Mouse (Mus musculus): Measurements from ENCODE around the gene Erlin1. TPM values are rescaled to one million over a fixed set of nuclear protein-coding genes. Genes with fewer than 3 reads are reported as not detected.
A peak's percentile ranks its signal among the peaks of the same experiment; 100 is the strongest.

The Erlin1 gene
- polyA plus RNA-seq, 1 experiment = 0.02 TPM

GRCm38 (mm10) chr19:44103001-44103400 lies 33.4 kb upstream of the Erlin1 start:
- H3K36me3 ChIP-seq (ENCODE audit: control insufficient read depth) = peaks cover 45% of the 10 kb centered on the region
- no peak for TF ChIP-seq GATA1 (IDR thresholded peaks at IDR 0.05; ENCODE audit: low read length)
- TF ChIP-seq TAL1 (IDR thresholded peaks at IDR 0.05; ENCODE audit: low read length) = no peak
- peaks cover 34% of the 10 kb centered on the region for H3K4me1 ChIP-seq (ENCODE audit: control insufficient read depth)

DNA sequence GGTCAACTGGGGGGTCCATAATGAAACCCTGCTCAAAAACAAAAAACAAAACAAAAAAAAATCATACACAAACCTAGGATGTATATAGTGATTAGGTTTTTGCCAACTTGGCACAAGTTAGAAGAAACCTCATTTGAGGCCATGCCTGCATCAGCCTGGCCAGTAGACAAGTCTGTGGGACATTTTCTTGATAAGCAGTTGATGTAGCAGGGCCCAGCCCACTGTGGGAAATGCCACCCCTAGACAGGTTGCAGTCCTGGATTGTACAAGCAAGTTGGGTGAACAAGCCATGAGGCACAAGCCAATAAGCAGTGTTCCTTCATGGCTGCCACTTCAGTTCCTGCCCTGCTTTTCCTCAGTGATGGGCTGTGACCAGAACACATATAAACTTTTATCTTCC lies 31.3 kb upstream of the Erlin1 start:
- Histone ChIP-seq H3K36me3 (ENCODE audit: control insufficient read depth) (peaks cover 65% of the 10 kb centered on the region), H3K4me1 (ENCODE audit: control insufficient read depth) (peaks cover 18% of the 10 kb centered on the region), H3K9me3 (ENCODE audit: control insufficient read depth, low read length) (no peaks in the 10 kb centered on the region), H3K4me3 (replicated peaks) (no peak overlapping the region), H3K27me3 (ENCODE audit: control insufficient read depth) (no peaks in the 10 kb centered on the region)
- TF ChIP-seq GATA1 (IDR thresholded peaks at IDR 0.05; ENCODE audit: low read length) = no peak
- TF ChIP-seq TAL1 (IDR thresholded peaks at IDR 0.05; ENCODE audit: low read length) = no peak

More at GRCm38 (mm10) chr19:44103001-44103400, 33.4 kb upstream of the Erlin1 start:
- H3K27me3 ChIP-seq (ENCODE audit: control insufficient read depth) = no peaks in the 10 kb centered on the region
- no peak overlapping the region for H3K4me3 ChIP-seq (replicated peaks)
- H3K9me3 ChIP-seq (ENCODE audit: control insufficient read depth, low read length) = no peaks in the 10 kb centered on the region

DNA sequence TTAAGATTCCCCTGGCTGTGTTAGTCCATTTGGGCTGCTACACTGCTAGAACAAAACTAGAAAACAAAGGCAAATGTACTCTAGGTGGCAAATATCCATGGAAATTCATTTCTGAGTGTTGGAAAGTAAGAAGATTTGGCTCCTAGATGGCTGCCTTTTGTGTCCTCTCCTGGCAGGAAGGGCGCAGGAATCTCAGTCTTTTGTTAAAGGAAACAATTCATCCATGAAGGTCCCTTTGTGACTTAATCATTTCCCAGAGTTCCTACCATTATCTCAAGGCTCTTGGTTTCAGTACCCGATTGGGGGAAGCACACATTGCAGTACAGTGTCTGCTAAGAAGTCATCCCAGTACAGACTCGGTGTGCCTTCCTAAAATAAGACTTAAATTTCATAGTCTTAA lies 16.7 kb upstream of the Erlin1 start:
- Histone ChIP-seq H3K4me1 (ENCODE audit: control insufficient read depth) (no peaks in the 10 kb centered on the region), H3K4me3 (replicated peaks) (no peak overlapping the region), H3K27me3 (ENCODE audit: control insufficient read depth) (no peaks in the 10 kb centered on the region), H3K36me3 (ENCODE audit: control insufficient read depth) (peaks cover 87% of the 10 kb centered on the region), H3K9me3 (ENCODE audit: control insufficient read depth, low read length) (no peaks in the 10 kb centered on the region)
- TF ChIP-seq GATA1 (IDR thresholded peaks at IDR 0.05; ENCODE audit: low read length) (no peak), TAL1 (IDR thresholded peaks at IDR 0.05; ENCODE audit: low read length) (no peak)

- no peaks in the 10 kb centered on the region for H3K27me3 ChIP-seq (ENCODE audit: control insufficient read depth)
- peaks cover 3% of the 10 kb centered on the region for H3K4me1 ChIP-seq (ENCODE audit: control insufficient read depth)
- no peak for TF ChIP-seq TAL1 (IDR thresholded peaks at IDR 0.05; ENCODE audit: low read length)
- no peak for TF ChIP-seq GATA1 (IDR thresholded peaks at IDR 0.05; ENCODE audit: low read length)
- no peak overlapping the region for H3K4me3 ChIP-seq (replicated peaks)
- H3K36me3 ChIP-seq (ENCODE audit: control insufficient read depth) = peaks cover 83% of the 10 kb centered on the region
- no peaks in the 10 kb centered on the region for H3K9me3 ChIP-seq (ENCODE audit: control insufficient read depth, low read length)
Observed at GRCm38 (mm10) chr19:44080920-44081319, 11.3 kb upstream of the Erlin1 start.

GRCm38 (mm10) chr19:44080023-44080422 lies 10.4 kb upstream of the Erlin1 start:
- Histone ChIP-seq H3K36me3 (ENCODE audit: control insufficient read depth) (peaks cover 83% of the 10 kb centered on the region), H3K9me3 (ENCODE audit: control insufficient read depth, low read length) (no peaks in the 10 kb centered on the region), H3K27me3 (ENCODE audit: control insufficient read depth) (no peaks in the 10 kb centered on the region), H3K4me1 (ENCODE audit: control insufficient read depth) (peaks cover 3% of the 10 kb centered on the region), H3K4me3 (replicated peaks) (no peak overlapping the region)
- TF ChIP-seq TAL1 (IDR thresholded peaks at IDR 0.05; ENCODE audit: low read length) (no peak), GATA1 (IDR thresholded peaks at IDR 0.05; ENCODE audit: low read length) (no peak)

DNA sequence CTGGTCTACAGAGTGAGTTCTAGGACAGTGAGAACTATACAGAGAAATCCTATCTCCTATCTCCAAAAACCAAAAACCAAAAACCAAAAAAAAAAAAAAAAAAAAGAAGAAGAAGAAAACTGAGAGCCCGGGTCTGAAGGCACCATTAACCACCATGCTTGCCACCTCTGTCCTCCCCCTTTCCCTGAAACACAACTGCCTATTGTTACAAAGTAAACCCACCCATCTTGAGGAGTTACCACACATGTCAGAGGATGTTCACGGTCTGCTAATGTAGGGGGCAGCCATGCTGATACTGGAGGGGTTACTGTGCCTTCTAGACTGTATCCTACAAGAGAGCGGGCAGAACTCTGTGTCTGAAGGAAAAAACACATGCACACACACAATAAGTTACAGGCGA lies 7.4 kb upstream of the Erlin1 start:
- Histone ChIP-seq H3K36me3 (ENCODE audit: control insufficient read depth) (peaks cover 80% of the 10 kb centered on the region), H3K27me3 (ENCODE audit: control insufficient read depth) (no peaks in the 10 kb centered on the region), H3K9me3 (ENCODE audit: control insufficient read depth, low read length) (no peaks in the 10 kb centered on the region), H3K4me3 (replicated peaks) (no peak overlapping the region), H3K4me1 (ENCODE audit: control insufficient read depth) (peaks cover 3% of the 10 kb centered on the region)
- TF ChIP-seq GATA1 (IDR thresholded peaks at IDR 0.05; ENCODE audit: low read length) (no peak), TAL1 (IDR thresholded peaks at IDR 0.05; ENCODE audit: low read length) (no peak)

DNA sequence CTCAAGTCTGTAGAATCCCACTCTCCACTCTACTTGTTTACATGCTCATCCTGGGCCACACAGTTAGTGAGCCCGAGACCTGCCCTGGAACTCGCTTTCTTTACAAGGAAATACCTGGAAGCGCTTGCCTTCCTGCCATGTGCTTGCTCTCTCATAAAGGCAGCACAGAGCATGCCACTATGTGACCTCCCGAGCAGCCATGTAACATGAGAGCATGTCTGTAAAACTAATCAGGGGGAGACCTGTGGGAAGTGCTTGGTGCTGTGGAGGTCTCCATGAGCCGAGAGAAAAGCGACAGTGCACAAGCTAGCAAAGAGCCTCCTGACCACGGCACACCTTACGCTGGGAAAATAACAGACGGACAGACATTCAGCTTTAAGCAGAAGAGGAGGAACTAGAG lies 6.9 kb upstream of the Erlin1 start:
- H3K9me3 ChIP-seq (ENCODE audit: control insufficient read depth, low read length) = no peaks in the 10 kb centered on the region
- TF ChIP-seq GATA1 (IDR thresholded peaks at IDR 0.05; ENCODE audit: low read length) (no peak), TAL1 (IDR thresholded peaks at IDR 0.05; ENCODE audit: low read length) (no peak)
- no peaks in the 10 kb centered on the region for H3K27me3 ChIP-seq (ENCODE audit: control insufficient read depth)
- peaks cover 76% of the 10 kb centered on the region for H3K36me3 ChIP-seq (ENCODE audit: control insufficient read depth)
- no peak overlapping the region for H3K4me3 ChIP-seq (replicated peaks)
- peaks cover 3% of the 10 kb centered on the region for H3K4me1 ChIP-seq (ENCODE audit: control insufficient read depth)

DNA sequence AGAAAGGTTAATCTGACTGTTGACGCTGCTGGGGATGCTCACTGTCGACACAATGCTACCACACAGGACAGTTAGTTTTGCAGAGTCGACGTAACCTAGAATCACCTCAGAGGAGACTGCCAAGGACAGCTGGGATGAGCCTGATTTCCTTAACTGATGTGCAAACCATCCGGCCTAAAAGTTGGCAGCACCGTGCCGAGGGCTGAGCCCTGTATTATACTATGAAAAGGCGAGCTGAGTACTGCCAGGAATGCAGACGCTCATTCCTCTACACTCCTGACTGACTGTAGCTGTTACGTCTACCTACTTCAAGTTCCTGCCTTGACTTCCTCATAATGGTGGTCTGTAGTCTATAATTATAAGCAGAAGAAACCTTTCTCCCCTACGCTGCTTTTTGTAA lies 5.4 kb upstream of the Erlin1 start:
- no peak for TF ChIP-seq TAL1 (IDR thresholded peaks at IDR 0.05; ENCODE audit: low read length)
- no peak for TF ChIP-seq GATA1 (IDR thresholded peaks at IDR 0.05; ENCODE audit: low read length)
- Histone ChIP-seq H3K36me3 (ENCODE audit: control insufficient read depth) (peaks cover 74% of the 10 kb centered on the region), H3K4me3 (replicated peaks) (no peak overlapping the region), H3K9me3 (ENCODE audit: control insufficient read depth, low read length) (no peaks in the 10 kb centered on the region), H3K27me3 (ENCODE audit: control insufficient read depth) (no peaks in the 10 kb centered on the region), H3K4me1 (ENCODE audit: control insufficient read depth) (peaks cover 9% of the 10 kb centered on the region)

- peaks cover 37% of the 10 kb centered on the region for H3K36me3 ChIP-seq (ENCODE audit: control insufficient read depth)
- TF ChIP-seq TAL1 (IDR thresholded peaks at IDR 0.05; ENCODE audit: low read length) (no peak), GATA1 (IDR thresholded peaks at IDR 0.05; ENCODE audit: low read length) (no peak)
- no peaks in the 10 kb centered on the region for H3K9me3 ChIP-seq (ENCODE audit: control insufficient read depth, low read length)
- H3K4me3 ChIP-seq (replicated peaks) = no peak overlapping the region
- peaks cover 23% of the 10 kb centered on the region for H3K4me1 ChIP-seq (ENCODE audit: control insufficient read depth)
- no peaks in the 10 kb centered on the region for H3K27me3 ChIP-seq (ENCODE audit: control insufficient read depth)
Observed at GRCm38 (mm10) chr19:44071166-44071565, 1.6 kb upstream of the Erlin1 start.

- TF ChIP-seq GATA1 (IDR thresholded peaks at IDR 0.05; ENCODE audit: low read length) (no peak), TAL1 (IDR thresholded peaks at IDR 0.05; ENCODE audit: low read length) (no peak)
- H3K4me3 ChIP-seq (replicated peaks) = peak overlapping the region; percentile 75
- no peaks in the 10 kb centered on the region for H3K9me3 ChIP-seq (ENCODE audit: control insufficient read depth, low read length)
- H3K27me3 ChIP-seq (ENCODE audit: control insufficient read depth) = no peaks in the 10 kb centered on the region
- peaks cover 24% of the 10 kb centered on the region for H3K36me3 ChIP-seq (ENCODE audit: control insufficient read depth)
- peaks cover 23% of the 10 kb centered on the region for H3K4me1 ChIP-seq (ENCODE audit: control insufficient read depth)
Observed at GRCm38 (mm10) chr19:44069914-44070232, 288 bp upstream of the Erlin1 start.

All from erythroblast, embryonic 14.5 days (primary cell).